Mouse (Mus musculus) embryonic stem cell, embryonic (primary cell): ENCODE results near the gene Trdmt1.

Experiments used
- CTCF ChIA-PET, 4 experiments: fragments of 300-600 bp in 2 of 4; fragments of 350-600 bp in 2 of 4; sonication (Branson Sonifier 250); formaldehyde crosslinking; loops; one replicate each; lab custom pipeline; 2022; ENCODE audit warnings: inconsistent platforms in 2 of 4; lab: Charles Lee
- POLR2A ChIA-PET, 4 experiments: fragments of 300-600 bp in 2 of 4; fragments of 350-600 bp in 2 of 4; sonication (Branson Sonifier 250); formaldehyde crosslinking; loops; one replicate each; lab custom pipeline; 2022; ENCODE audit warnings: antibody characterized with exemption in 4 of 4, inconsistent platforms in 1 of 4; lab: Charles Lee

Trdmt1 gene

GRCm38 (mm10) chr2:13529253-13529933 lies 15.1 kb downstream of the Trdmt1 start:
- POLR2A ChIA-PET: interaction anchor here in 2 of 4 experiments (1.0 to 2.4 kb wide), 2 partner anchors 14 to 15 kb away, joined by 3 to 8 read pairs; partner anchors contain the start of gene Trdmt1 (in 1 of the 2)
- CTCF ChIA-PET: interaction anchor here in 2 of 4 experiments (1.0 to 1.2 kb wide), 2 partner anchors 8 kb away, joined by 3 to 4 read pairs; no protein-coding TSS in a partner anchor

- ChIA-PET CTCF (interaction anchor here in 2 of 4 experiments (1.4 to 2.1 kb wide), 2 partner anchors 10 kb away, joined by 6 read pairs; no protein-coding TSS in a partner anchor), POLR2A (interaction anchor here in 1 of 4 experiments (1.3 kb wide), 1 partner anchor 11 kb away, joined by 3 read pairs; no protein-coding TSS in a partner anchor)
Observed at GRCm38 (mm10) chr2:13527531-13527930, 16.9 kb downstream of the Trdmt1 start.

DNA sequence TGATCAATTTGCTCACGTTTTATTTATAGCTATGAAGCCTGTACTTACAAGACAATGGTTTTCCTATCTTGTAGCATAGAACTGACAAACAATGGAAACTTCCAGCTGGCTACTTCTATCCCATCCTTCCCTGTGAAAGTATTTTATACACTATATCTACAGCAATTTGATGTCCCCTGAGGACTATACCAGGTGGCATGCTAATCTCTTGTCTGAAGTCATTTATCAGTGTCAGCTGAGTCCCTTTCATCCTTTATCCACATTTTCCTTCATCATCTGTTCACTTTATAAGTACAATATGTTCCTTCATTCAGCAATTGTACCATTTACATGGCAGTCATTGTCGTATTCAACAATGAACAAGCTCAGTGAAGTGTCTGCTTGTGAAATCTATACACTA lies 17.3 kb downstream of the Trdmt1 start:
- POLR2A ChIA-PET: interaction anchor here in 1 of 4 experiments (1.3 kb wide), 1 partner anchor 11 kb away, joined by 3 read pairs; no protein-coding TSS in a partner anchor
- CTCF ChIA-PET: interaction anchor here in 2 of 4 experiments (1.4 to 2.1 kb wide), 2 partner anchors 11 kb away, joined by 6 read pairs; no protein-coding TSS in a partner anchor

- ChIA-PET POLR2A (interaction anchor here in 1 of 4 experiments (1.3 kb wide), 1 partner anchor 12 kb away, joined by 5 read pairs; no protein-coding TSS in a partner anchor), CTCF (no interaction called here)
Observed at GRCm38 (mm10) chr2:13526205-13526604, 18.3 kb downstream of the Trdmt1 start.

DNA sequence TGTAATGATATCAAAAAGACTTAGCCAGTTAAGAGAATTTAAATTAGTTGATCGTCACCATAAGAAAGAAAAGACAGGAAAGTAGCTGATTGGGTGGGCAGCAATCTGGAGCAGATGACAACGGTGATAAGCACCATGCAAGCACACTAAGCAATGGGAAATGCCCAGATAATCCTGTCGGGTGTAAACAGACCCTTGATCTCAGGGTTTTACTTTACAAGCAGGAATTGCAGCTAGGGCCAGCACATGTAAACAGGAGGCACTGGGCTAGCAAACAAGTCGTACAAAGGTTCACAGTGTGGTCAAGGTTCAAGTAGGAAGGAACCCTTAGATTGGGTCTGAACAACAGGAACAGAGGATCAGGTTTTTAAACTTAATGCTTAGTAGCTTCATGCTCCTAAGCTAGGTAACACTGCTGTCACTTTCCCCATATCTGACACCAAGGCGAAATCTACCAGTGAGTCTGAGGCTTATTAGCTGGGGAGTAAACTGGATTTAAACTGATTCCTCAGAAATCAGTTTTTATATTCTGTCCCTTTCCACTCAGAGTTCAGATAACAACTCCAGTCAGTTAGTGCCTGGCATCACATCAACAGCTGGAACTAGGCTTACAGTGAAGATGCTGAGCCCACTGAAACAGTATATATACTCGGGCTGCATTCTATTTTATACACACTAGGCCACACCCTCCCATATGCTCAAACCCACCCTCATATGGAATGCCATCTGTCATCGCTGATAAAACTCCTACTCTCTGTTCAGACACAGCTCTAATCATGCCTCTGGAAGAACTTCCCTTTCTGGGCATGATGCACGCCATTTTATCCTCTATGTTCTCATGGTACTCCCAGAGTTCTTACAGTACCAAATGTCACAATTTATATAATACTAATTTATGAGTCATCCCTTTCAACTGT lies 20.7 kb downstream of the Trdmt1 start:
- CTCF ChIA-PET: no interaction called here
- POLR2A ChIA-PET: interaction anchor here in 1 of 4 experiments (0.9 kb wide), 1 partner anchor 21 kb away, joined by 3 read pairs; the partner anchor contains the start of gene Trdmt1

- POLR2A ChIA-PET: no interaction called here
Observed at GRCm38 (mm10) chr2:13522106-13522505, 22.4 kb downstream of the Trdmt1 start.

DNA sequence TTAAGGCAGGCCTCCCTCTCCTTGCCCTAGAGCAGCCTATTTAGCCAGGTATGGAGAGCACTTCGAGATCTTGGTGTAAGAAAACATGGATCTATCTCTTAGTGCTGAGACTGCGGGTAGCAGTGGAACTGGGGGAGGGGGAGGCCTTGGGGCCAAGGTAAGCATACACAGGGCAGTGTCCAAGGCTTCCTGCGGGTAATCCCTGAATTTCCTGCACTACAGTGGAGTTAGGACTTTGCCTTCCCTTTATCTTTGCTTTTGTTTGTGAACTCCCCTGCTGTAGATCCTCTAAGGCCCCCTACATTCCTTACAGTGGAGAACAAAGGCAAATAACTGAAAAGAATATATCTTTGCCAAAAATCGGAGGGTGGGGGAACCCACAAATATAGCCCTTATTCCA lies 29.5 kb downstream of the Trdmt1 start:
- ChIA-PET POLR2A (no interaction called here), CTCF (no interaction called here)

More at GRCm38 (mm10) chr2:13522106-13522505, 22.4 kb downstream of the Trdmt1 start:
- CTCF ChIA-PET: interaction anchor here in 2 of 4 experiments (0.6 kb wide), 3 partner anchors 58 to 715 kb away, joined by 3 to 4 read pairs (median 3); no protein-coding TSS in a partner anchor

DNA sequence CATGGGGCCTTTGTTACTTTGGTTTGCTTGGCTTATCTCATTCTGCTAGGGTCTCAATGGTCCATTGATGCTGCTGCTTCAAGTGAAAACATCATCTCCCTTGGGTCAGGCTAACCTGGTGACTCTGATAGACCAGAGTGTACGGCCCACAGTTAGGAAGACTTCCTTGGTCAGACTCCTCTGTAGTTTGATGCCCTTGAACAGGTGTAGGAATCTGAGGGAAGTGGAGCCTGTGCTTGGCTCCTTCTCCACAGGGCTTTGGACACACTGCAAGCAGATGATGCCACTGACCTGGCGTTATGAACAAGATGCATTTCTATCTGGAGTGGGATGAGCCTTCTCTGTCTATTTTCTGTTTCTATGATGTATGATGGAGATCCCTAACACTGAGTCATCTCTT lies 41.8 kb downstream of the Trdmt1 start:
- CTCF ChIA-PET: no interaction called here
- POLR2A ChIA-PET: no interaction called here

- ChIA-PET CTCF (interaction anchor here in 1 of 4 experiments (0.7 kb wide), 1 partner anchor 226 kb away, joined by 3 read pairs; no protein-coding TSS in a partner anchor), POLR2A (no interaction called here)
Observed at GRCm38 (mm10) chr2:13501553-13501952, 42.9 kb downstream of the Trdmt1 start.

GRCm38 (mm10) chr2:13500298-13500999 lies 44.0 kb downstream of the Trdmt1 start:
- CTCF ChIA-PET: no interaction called here
- POLR2A ChIA-PET: no interaction called here

DNA sequence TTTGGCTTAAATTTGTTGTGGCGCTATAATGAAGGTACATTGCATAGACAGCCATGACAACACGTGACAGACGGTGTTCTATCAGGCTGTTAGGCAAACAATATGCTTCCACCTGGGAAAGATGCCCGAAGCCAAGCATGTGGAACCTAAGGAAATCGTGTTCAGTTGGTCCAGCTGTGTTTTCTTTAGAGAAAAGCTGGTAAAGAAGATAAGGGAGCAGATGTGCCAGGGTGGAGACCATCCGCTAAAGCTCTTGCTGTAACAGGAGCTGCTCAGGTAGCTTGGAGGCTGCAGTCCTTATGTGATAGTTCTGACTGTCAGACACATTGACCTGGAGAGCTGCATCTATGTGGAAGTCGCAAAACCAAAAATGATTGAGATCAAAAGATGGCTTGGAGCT lies 45.3 kb downstream of the Trdmt1 start:
- CTCF ChIA-PET: no interaction called here
- POLR2A ChIA-PET: no interaction called here

DNA sequence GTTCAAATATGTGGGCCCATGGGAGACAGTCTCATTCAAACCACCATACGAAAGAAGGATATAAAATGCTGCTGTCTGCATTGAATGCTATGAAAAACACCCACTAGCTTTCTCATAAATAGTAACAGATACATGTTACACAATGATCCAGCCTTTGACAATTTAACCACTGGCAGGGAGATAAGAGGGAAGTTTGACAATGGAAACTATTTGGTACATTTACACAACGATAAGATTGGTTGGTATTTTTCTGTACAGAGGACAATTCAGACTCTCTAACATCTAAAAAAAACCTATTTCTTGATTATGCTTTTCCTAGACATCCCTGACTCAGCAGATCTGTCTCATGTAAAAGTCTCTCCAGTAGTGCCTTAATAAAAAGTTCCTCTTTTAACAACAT lies 48.4 kb downstream of the Trdmt1 start:
- ChIA-PET POLR2A (no interaction called here), CTCF (no interaction called here)

- ChIA-PET POLR2A (interaction anchor here in 2 of 4 experiments (0.6 to 0.8 kb wide), 3 partner anchors 36 to 198 kb away, joined by 3 to 4 read pairs (median 4); no protein-coding TSS in a partner anchor), CTCF (no interaction called here)
Observed at GRCm38 (mm10) chr2:13492927-13493326, 51.5 kb downstream of the Trdmt1 start.

- ChIA-PET CTCF (no interaction called here), POLR2A (interaction anchor here in 3 of 4 experiments (0.5 to 0.6 kb wide), 3 partner anchors 10 to 101 kb away, joined by 3 read pairs; no protein-coding TSS in a partner anchor)
Observed at GRCm38 (mm10) chr2:13491734-13492133, 52.7 kb downstream of the Trdmt1 start, which contains the start of gene Cubn. Cubn (minus strand) TSS chr2:13491813.

DNA sequence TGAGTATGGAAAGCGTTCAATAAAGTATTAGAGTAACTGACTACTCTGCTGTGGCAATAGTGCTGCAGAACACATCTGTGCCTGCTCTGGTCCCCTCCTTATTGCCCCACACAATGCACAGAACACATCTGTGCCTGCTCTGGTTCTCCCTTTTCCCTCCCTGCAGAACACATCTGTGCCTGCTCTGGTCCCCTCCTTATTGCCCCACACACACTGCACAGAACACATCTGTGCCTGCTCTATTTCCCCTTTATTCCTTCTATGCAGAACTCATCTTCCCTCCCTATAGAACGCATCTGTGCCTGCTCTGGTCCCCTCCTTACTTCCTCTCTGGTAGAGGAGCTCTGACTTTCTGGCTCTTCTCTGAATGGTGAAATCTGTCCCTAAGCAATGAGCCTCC lies 54.0 kb downstream of the Trdmt1 start:
- CTCF ChIA-PET: no interaction called here

DNA sequence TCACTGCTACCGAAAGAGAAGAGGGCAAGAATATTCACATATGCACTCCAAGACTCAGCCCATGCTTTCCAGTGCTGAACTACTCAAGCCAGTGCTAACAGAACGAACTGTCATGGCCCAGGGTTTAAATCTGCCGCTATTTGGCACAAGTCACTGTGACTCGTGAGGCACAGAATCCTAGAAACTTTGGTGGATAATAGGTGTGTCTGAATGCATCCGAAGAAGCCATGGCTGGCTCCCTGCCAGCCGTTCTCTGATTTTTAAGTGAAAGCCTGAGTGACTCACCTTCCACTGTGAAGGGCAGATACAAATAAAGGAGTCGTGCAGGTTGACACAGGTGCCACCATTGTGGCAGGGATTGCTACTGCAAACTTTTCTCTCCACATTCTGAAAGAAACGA lies 58.0 kb downstream of the Trdmt1 start:
- CTCF ChIA-PET: interaction anchor here in 1 of 4 experiments (0.7 kb wide), 1 partner anchor 107 kb away, joined by 30 read pairs; no protein-coding TSS in a partner anchor

More for the DNA sequence above, 54.0 kb downstream of the Trdmt1 start:
- POLR2A ChIA-PET: no interaction called here

GRCm38 (mm10) chr2:13484566-13484965 lies 59.9 kb downstream of the Trdmt1 start:
- CTCF ChIA-PET: no interaction called here
- POLR2A ChIA-PET: interaction anchor here in 1 of 4 experiments (0.6 kb wide), 1 partner anchor 1074 kb away, joined by 6 read pairs; no protein-coding TSS in a partner anchor

More for the DNA sequence above, 58.0 kb downstream of the Trdmt1 start:
- POLR2A ChIA-PET: no interaction called here

DNA sequence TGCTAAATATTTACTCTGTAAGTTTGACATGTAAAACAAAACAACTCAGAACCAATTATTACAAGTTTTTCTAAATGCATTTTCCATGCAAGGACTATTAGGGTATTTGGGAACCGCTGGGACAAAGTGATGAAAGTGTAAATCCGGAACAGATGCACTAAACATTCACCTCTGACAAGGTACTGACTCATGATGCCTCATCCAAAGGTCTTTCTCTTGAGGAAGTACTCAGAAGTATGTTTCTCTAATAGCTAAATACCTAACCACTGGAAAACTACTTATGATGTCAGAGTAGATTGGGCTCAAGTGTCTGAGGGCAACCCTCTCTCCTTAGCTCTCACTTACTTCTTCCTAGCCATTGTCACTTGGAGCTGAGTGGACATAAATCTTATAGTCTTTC lies 63.7 kb downstream of the Trdmt1 start:
- ChIA-PET CTCF (no interaction called here), POLR2A (interaction anchor here in 1 of 4 experiments (1.1 kb wide), 1 partner anchor 103 kb away, joined by 3 read pairs; no protein-coding TSS in a partner anchor)
